Mouse (Mus musculus): Measurements from ENCODE around the gene Fcna.

Gene Fcna

DNA sequence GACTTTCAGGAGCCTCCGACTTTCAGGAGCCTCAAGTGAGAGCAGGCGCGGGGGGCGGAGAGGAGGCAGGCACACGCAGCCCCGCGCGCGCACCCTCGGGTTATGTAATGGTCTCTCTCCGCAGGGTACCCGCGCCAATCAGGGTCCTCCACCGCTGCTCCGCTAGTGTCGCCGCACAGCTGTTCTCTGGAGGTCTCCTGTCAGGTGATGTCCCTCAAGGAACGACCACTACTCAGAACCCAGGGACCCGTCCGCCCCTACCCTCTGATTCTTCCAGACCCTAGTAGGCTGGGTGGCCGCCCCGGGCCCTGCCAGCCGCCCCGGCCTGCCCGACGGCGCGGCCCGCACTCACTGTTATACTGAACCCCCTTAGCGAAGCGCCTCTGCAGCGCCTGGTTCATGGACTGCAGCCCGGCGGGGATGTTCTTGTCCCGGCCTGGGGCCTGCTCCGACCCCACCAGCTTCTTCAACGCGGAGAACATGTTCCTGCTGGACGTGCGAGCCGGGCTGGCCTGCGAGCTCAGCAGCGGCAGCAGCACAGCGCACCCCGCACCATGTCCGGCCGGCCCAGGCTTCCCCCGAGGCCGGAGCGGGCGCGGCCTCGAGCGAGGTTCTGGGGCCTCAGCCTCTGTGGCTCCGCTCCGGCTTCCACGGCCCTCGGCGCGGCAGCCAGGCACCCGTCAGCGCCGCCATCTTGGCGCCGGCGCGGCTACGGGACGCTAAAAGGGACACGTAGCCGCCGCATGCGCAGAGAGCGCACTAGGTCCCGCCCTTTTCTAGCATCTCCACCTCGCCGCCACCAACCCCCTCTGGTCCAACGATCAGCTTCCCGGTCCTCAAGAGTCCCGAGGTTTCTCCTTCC, 19.8 kb downstream of the Fcna start, which contains the start of gene Rabl6:
Gene Rabl6, minus strand, starts transcription at position 761 of the 862 bp plus-strand sequence.
- peak; percentile 94 for DNase-seq

DNA sequence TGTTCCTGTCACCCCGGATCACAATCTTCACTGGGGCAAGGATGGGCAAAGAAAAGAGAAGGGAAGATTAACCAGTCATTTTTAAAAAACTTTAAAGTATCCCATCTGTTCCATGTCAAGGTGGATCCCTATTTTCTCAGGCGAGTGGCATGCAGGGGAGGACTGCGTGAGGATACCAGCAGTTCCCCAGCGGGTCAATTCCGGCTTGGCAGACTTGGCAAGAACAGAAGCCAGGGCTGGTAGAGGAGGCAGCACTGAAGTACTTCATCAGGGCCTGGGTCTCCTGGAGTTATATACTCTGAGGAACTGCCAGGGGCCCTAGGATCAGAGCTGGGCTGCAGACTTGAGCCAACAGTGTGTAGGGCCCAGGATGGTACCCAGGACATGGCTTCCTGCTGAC, 25.3 kb downstream of the Fcna start:
- DNase-seq, result no peak

DNA sequence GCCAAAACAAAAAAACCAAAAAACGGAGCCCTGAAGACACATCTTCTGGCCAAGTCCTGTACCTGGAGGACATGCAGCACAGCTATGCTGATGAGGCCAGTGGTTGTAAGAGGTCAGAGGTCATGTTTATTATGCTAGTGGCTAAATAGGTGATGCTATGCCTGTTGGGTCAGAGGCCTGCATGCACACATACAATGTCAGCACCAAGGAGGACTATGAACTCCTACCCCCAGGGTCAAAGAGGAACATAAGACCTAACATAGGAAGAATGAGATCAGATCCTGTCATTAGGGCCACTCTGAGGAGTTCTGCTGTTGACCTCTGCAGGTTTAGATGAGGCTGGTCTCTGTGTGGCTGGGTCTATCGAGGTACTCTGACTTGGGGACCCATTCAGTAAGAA, 27.8 kb downstream of the Fcna start:
- DNase-seq, result no peak

DNA sequence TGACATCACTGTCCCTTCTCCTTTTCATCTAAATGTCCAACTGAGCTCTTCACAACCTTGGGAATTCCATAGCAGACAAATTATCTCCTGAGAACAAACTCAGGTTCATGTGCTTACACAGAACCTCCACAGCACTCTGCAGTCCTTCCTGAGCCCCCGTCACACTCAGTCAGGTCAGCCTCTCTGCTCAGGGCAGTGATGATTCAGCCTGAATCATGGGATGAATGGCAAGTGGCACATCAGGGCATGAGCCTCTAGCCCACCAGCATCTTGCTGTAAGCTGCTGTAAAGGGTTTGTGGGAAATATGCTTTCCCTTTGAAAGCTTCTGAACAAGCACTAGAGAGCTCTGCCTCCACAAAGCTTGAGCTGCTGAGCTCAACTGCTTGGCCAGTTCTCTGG, 29.1 kb downstream of the Fcna start:
- no peak for DNase-seq

DNA sequence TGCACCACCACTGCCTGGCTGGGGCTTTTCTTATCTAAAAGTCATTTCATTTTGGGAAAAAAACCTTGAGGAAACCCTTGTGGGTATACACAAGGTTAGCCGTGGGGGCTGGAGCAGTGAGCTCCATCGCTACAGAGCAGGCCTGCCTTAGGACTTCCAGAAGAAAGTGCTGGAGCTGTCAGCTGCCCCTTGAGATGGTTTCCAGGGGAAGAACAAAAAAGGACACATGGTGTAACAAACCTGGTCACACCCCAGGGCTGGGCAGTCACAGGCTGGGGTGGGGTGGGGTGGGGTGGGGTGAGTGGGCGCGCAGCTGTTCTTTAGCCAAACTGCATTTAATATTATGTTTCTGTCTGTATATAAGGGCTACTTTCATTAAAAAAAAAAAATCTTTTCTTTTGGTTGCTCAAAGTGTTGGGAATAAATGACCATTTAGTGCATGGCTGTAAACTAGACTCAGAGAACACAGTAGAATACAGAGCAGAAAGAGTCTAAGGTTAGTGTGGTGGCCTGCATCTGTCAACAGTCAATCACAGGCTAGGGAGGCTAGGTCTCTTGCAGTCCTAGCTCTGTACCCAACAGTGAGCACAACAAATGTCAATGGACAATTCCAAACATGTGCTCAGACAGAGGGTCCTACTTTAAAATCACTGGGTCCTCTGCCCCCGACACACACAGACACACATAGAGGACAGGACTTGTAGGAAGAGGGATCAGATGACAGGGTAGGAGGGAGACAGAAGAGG, 30.9 kb downstream of the Fcna start:
- DNase-seq, result no peak

DNA sequence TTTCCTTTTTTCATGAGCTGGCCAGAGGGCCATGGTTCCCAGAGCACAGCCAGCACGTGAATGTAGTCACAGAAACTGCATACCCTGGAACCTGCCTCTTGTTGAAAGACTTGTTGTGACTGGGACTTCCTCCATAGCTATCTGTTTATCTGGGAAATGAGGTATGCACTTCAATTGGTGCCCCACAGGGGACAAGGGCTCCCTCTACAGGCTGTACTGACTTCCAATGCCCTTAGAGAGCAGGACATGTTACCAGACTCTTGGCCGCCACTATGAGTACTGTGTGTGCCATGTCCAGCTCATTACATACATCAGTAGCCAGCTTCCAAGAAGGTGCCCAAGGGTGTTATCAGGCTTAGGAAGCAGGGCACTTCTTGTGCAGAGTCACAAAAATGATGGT, 36.0 kb downstream of the Fcna start:
- DNase-seq, result no peak

DNA sequence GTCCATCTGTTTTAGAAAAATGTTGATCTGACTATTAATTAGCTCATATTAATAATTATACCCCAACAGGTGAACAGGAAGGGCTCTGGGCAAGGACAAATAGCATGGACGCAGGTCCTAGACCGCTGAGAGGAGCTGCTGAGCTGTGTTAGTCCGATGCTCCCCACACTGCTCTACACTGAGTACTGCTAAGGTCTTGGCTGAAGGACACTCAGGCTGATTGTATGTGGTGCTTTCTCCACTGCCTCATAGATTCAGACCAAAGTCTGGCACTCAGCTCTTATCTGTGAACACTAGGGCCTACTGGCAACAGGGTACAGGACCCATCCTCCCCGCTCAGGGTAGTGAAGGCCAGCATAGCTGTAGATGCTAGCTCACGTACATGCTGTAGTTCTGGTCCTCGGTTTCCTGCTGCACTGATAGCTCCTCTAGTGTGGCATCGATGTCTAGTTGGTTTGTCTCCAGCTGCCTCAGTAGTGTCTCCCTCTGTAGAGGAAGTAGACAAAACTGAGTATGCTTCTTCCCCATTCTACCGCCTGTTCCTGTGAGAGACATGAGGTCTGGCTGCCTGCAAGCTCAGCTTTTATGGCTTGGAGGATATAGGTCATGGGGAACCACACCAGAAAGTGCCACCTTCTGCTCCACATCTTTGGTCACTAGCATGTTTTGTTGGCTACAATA, 39.5 kb downstream of the Fcna start:
- no peak for DNase-seq

DNA sequence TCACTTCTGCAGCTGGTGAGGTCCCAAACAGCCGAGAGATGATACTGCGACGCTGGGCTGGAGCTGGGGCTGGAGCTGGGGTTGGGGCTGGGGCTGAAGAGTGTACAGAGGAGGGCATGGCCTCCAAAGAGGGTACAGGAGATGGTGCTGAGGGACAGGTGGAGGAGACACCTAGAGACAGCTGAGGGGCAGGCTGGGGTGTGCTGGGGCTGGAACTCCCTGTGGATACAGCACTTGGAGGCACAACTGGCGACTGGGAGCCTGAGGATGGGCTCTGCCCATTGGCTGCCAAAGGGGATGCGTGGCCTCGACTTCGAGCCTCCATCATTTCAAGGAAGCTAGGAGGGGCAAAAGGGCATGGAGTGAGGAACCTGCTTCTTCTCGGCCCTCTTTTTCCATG, 40.5 kb downstream of the Fcna start:
- DNase-seq, result no peak

DNA sequence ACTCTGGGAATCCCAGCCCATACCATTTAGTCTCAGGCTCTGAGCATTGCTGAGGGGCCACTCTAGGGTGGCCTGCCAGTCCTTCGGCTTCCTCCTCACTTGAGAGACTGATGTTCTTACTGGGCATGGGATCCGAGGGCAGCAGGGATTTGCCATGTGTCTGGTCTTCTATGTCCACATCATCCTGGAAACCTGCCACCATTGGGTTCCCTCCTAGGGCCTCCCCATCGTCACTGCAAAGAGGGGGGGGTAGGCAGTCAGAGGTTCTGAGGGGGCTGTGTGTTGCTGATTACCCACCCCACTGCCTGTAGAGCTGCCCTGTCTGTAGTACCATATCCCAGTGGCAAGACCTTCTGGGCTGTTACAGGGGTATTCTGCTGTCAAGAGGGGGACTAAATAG, 42.2 kb downstream of the Fcna start:
- DNase-seq, result no peak

DNA sequence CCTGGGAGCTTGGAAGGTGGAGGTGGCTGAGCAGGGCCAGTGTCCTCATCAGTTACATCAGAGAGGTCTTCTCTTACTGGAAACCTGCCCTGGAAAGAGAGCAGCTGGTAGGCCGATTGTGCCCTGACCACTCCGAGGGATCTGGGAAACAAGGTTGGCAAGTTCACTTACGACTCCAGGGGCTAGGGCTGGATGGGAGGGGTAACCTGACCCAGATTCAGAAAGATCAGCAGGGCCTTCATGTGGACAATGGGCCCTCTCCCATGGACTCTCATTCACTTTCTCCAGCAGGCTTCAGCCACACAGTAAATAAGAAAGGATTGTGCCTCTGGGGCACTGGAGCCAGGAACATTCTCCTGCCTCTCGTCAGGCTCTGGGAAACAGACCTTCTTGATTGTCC, 43.0 kb downstream of the Fcna start:
- no peak for DNase-seq

DNA sequence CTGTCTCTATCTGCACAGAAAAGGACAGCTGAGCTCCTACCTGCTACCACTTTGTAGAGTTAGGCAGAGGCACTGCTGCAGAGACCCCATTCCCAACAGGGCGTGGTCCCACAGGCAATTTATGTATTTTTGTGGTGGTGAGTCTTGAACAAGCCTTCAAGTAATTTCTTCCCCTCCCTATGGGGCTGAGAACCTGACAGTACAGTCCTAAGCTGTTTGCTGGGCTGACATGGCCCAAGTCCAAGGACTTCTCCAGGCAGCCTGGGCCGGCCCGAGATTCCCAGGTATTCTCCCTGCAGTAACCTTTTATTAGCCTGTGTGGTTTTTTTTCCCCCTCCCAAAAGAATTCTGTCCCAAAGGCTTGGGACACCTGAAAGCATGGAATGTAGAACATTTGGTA, 43.7 kb downstream of the Fcna start:
- no peak for DNase-seq

DNA sequence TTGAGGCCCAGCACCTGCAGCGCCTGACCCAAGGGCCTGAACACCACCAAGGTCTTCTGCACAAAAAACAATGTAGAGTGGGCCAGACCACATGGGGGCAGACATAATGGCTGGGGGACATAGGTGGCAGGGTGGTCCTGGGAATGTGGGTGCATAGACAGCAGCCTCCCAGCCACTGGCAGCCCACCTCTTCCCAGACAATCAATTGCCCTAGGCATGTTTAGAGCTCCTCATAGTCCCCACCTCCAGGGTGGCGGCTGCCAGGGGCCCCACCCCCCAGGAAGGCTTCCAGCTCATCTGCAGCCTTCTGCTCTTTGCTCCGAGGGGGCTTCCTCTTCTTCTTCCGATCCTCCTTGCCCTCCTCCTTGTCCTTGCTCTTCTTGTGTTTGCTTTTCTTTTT, 44.3 kb downstream of the Fcna start:
- DNase-seq, result no peak

DNA sequence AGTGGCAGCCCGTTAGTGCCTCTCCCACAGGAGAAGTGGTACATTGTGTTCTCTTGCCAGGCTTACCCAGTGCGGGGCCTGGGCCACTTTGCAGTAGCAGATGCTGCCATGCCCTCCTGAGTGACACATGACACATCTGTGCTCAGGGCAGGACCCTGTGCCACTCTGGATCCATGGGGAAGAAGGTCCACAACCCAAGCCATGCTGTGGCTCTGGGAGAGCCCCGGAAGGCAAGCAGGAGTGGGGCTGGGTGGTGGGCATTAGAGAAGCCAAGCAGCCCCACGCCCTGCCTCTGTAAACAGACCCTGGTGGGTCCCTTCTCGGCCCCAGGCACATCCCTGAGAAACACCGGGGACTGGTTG, 44.7 kb downstream of the Fcna start:
- no peak for DNase-seq

DNA sequence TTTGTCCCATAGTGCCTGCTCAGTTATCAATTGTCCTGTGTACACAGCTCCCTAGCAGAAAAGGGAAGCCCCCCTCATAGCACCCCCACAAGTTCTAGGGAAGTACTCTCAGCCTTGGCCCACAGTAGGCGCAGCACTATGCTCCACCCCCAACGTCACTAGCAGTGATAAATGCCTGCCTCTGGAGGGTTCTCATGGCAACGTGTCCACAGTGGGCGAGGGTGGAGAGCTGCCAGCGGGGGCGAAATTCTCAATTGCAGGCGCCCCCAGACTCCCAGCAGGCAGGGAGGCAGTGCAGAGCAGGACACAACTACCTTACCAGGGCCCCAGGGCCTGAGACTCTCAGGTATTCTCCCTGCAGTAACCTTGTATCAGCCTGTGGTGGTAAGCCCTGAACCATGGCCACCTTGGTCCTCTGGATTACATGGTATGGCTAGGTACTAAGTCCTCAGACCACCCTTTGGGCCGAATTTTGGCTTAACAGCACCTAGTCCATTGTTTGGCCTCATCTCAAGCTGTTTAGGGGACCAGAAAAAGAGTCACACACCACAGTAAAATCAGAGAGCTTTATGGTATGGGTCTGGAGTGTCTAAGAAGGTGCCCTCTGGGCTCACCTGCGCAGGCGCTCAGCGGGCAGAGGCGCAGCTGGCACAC, 45.2 kb downstream of the Fcna start:
- DNase-seq, result peak; percentile 52

DNA sequence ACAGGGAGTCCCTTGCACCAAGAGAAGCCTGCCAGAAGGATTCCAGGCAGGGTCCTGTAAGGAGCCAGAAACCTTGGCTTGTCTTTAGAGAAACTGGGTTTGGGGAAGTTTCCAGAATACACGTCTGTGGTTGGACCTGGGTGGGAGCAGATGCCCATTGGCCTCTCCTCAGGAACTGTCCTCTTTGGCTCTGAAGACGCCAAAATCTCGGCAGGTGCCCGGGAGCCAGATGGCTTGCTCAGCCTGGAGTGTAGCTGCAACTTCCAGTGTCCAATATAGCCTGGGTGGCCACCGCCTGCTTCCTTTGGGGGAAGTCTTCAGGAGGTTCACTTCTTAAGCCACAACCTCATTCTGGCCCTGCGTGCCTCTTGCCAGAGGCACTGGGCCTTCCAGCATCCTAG, 45.9 kb downstream of the Fcna start:
- DNase-seq, result no peak

DNA sequence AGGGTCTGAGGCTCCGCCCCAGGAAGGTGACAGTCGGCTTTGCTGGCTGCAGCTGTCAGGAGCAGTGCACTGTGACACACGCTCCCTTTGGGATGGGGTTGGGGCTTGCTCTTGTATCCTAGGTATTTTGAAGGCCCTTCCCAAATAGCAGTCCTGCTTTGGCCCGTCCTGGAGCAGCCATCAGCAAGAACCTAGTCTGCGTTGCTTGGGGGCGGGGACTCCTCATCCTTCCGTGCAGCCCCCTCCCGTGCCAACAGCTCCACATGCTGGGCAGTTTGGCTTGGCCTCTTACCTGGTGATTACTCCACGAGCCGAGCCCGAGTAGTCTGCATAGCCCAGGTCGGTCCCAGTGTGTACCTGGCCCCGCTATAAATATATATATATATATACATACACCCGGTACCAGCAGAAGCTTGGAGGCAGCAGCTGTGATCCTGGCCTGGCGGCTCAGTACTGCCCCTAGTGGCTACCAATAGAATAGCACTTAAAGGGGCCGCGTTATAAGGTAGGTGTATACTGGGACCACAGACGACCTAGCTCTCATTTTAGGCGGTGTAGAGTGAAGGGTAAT, 46.5 kb downstream of the Fcna start, which contains the start of gene Ajm1:
Gene Ajm1, minus strand, starts transcription at position 464 of the 571 bp plus-strand sequence.
- peak; percentile 74 for DNase-seq

DNA sequence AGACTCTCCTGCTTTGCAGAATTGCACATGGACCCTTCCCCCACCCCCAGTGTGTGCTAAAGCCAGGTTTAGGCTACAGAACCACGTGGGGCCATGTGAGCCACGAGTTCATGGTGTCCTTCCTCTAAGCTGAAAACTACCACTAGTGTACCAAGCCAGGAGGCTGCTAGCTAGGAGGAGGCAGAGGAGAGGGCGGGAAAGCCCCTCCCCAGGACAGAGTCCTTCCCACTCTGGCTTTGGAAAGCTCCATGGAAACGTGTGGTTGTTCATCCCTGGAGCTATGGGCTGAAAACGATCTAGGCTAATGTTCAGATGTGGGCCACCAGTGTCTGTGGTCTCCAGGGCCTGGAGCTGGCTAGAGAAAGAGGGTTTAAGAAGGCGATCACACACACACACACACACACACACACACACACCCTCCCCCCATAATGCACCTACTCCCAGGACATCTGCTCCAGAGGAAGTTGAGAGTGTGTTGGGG, 47.2 kb downstream of the Fcna start:
- DNase-seq, result no peak

DNA sequence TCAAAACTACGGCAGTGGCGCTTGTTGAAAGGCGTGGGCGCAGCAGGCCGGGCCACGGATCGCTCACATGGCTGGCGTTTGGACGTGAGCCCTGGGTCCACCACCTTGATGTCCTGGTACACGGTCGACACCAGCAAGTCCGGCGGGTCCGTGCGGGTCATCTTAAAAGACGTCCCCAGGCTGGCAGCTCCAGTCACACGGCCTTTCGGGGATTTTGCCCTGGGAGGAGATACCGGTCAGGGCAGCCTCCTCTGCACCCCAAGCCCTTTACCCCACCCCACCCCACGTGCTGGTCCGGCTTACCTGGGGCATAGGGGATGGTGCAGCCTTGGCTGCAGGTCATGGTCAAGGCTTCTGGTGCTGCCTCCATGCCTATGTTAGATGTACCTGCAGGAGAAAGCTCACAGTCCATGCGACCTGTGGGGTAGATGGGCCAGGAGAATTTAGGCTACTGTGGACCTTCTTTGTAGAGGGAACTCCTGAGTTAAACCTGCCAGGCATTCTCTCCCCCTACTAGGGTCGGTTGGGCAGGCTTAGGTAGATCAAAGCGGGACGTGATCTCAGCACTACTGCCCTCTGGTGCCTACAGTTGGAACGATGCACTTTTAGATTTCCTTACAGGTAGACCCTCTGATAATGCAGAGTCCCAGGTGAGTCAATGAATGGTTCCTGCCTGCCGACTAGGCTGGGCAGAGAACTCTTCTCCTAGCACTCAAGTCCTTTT, 47.9 kb downstream of the Fcna start:
- peak; percentile 67 for DNase-seq

DNA sequence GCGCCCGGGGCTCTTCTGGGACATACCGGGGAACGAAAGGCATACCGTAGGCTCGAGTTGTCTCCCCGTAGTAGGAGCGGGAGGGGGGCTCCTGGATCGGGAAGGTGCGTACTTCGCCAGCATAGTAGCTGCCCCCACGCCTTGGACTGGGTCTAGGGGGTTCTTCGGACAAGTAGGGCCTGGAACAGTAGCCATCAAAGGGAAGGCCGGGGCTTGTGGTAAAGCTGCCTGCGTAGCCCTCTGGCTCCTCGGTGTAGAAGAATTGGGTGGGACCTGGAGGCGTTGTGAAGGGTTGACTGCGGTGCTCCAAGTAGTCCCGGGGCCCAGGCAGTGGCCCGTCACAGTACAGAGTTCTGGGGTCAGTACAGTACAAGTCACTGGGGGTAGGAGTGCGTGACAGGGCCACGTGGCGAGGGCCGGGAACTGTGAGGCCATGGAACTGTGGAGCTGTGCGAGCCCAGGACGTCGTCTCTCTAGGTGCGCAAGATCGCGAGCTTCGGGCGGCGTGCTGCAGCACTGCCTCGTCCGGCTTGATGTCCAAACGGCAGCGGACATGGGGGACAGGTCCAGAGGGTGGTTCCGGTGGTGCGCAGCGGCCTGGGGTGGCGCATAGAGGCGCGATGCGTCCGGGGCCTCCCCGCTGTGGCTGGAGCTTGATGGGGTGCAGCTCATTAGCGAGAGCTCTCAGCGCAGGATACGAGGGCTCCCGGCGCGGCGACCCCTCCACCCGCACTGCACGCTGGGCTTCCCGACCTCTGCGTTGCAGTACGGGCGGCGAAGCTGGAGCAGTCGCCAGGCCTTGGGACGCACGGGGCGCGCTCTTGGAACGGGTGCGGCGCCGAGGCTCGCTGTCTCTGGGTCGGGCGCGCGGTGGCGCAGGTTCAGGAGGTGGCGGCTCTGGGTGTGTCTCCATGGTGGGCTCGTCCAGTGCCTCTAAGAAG, 48.8 kb downstream of the Fcna start:
- no peak for DNase-seq

DNA sequence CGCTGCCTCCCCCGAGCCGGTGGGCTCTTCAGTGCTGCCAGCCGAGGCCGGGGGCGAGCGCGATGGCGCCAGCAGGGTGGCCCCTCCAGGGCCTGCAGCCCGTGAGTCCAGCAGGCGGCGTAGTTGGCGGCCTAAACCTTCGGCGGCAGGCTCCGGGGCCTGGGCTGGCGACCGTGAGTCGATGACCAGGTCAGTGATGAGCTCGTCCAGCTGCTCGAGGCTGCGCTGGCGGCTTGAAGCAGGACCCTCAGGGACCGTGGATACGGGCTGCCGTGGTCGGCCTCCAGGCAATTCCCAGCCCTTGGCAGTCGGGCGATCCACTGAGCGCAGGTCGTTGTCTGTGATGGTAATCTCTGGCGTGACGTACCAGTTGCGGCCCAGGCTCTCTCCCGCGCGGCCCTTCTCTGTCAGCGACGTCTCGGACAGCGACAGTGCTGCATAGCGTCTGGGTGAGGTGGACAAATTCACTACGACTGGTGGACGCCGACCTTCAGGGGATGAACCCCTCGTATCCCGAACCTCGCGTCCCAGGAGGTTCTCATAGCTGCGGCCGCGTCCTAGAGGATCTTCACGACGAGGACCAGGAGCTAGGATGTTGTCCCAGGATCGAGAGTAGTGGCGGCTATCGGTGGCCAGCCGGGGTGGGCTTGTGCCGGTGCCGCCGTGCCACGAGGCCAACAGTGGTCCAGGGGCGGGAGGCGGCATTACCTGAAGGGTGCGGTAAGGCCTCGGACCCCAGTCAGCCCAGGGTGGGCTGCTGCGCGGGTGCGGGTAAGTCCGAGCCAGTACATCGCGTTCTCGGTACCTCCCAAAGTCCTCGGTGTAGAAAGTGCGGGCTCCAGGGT, 49.7 kb downstream of the Fcna start:
- DNase-seq, result no peak

Measured in kidney, postnatal 14 days (tissue).